Mouse (Mus musculus): ENCODE results near the gene Col4a2. TPM values are rescaled to one million over a fixed set of nuclear protein-coding genes. Genes with fewer than 3 reads are reported as not detected.
"Not testable (repeated sequence)": the region's sequence is repeated elsewhere in the genome, so short reads cannot be mapped to it uniquely, and the experiment has no call there.

Gene Col4a2
- total RNA-seq, 2 experiments from 2014 or later, result 76.7 to 80.6 TPM

DNA sequence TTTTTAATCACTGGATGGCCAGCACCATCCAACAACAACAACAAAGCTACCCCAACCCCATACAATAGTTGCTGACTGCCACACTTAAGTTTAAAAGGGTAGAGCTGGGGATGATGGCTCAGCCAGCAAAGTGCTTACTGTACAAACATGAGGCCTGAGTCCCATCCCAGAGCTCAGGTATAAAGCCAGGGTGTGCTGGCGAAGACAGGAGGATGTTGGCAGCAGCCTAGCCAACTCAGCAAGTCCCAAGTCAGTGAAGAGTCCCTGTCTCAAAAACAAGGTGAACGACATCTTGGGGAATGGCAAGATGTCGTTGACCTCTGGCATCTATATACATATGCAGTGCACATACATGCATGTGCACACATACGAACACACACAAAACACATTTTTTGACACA, 150.0 kb downstream of the Col4a2 start:
- intact Hi-C loops (cut with DNase I), result no loop called here
- no peak for DNase-seq (ENCODE audit: extremely low spot score in 1 of 2, low spot score in 2 of 2)

DNA sequence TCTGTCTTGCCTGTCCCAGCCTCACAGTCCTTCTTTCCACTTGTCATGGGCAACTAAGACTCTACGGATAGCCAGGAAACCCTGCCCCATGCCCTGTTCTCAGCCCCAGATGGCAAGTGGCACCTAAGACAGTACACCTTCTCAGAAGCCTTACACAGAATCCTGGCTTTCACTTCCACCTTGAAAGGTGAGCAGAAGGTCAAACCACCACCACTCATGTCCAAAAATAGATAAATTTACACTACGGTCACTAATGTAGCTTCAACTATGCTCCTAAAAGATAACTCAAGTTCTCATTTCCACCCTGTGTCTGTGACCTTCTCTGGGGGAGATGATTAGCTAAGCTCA, 150.9 kb downstream of the Col4a2 start:
- DNase-seq (ENCODE audit: extremely low spot score in 1 of 2, low spot score in 2 of 2), result no peak
- intact Hi-C loops (cut with DNase I), result no loop called here

DNA sequence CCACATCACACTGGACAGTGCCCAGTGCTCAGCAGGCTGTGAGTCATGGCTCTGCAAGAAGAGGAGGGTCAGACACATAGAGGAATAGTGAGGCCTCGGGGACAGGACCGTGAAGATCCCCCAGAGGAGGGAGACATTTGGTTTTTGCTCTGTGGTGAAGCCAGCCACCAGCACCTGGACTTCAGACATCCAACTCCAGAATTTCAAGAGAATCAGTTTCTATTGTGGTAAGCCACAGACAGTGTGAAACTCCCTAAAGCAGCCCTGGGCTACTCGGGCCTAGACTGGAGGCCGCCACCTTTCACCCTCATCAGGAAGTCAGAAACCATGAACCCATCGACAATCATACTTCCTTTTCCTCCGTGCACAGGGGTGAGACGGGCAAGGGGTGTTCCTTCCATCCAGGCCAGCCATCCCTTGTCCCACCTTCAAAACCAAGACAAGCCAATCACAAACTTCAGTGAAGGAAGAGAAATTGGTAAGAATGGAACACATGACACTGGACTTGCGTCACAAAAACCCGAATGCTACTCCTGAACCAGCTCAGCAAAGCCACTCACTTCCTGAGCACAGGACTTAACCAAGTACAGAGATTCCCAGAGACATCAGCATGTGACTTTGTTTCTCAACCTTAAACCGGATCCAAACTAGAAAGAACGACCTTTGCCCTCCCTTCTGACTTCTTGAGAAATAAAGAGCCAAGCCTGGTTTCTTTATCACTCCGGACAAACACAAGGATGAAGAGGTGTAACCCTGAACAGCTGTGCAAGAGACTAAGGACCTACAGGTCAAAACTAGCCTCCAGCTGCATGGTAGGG, 151.5 kb downstream of the Col4a2 start:
- intact Hi-C loops (cut with DNase I), result no loop called here
- no peak for DNase-seq (ENCODE audit: extremely low spot score in 1 of 2, low spot score in 2 of 2)

DNA sequence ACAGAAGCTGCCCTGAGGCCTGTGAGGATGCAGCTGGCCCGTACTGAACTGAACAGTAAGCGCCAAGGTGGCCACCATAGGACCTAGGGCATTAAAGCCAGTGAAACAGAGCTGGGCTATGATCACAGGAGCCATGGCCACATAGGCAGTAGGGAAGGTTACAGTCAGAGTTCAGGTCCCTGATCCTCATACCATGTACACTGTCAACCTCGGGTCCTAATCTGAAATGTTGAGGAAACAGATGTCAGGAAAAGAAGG, 152.0 kb downstream of the Col4a2 start:
- DNase-seq (ENCODE audit: extremely low spot score in 1 of 2, low spot score in 2 of 2), result no peak
- intact Hi-C loops (cut with DNase I), result no loop called here

DNA sequence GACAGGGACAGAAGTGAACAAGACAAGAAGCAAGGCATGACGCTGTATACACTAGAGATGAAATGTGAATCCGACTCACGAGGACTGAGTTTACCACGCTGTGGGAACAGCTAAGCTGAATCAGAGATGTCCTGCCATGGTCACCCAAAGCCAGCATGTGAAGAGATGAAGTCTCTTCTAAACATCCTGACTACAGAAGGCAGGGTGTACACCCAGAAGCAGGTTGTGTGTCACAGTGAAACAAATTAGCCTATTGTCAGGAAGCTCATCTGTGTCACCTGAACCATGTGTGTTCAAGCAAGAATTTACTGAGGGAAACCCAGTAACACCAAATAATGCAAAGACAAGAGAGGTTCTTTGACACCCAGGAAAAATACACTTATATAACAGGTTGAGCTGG, 153.0 kb downstream of the Col4a2 start:
- DNase-seq (ENCODE audit: extremely low spot score in 1 of 2, low spot score in 2 of 2), result no peak
- intact Hi-C loops (cut with DNase I), result no loop called here

DNA sequence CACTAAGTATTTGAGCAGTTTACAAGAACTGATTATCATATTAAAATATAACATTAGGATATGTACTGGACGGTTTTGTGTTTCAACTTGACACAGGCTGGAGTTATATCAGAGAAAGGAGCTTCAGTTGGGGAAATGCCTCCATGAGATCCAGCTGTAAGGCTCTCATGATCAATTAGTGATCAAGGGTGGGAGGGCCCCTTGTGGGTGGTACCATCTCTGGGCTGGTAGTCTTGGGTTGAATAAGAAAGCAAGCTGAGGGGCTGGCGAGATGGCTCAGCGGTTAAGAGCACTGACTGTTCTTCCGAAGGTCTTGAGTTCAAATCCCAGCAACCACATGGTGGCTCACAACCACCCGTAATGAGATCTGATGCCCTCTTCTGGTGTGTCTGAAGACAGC, 153.9 kb downstream of the Col4a2 start:
- intact Hi-C loops (cut with DNase I); DNase-seq (ENCODE audit: extremely low spot score in 1 of 2, low spot score in 2 of 2): not testable (repeated sequence)

DNA sequence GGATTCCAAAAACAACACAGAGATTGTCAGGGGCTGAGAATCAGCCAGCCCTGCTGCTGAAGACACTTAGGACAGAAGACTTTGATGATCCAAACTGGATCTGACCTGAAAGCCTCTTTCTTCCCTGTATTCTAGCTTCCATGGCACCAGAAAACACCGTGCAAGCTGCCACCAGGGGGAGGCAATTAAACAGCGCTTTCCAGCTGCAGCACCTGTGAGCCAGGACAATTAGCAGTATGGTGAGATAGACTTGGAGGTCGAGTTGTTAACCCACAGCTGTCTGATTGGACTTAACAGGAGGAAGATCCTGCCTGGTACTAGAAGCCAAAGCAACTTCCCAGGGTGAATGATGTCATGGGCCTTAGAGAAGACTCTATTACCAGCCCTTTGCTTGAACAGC, 156.5 kb downstream of the Col4a2 start:
- DNase-seq (ENCODE audit: extremely low spot score in 1 of 2, low spot score in 2 of 2), result no peak
- intact Hi-C loops (cut with DNase I), result no loop called here

DNA sequence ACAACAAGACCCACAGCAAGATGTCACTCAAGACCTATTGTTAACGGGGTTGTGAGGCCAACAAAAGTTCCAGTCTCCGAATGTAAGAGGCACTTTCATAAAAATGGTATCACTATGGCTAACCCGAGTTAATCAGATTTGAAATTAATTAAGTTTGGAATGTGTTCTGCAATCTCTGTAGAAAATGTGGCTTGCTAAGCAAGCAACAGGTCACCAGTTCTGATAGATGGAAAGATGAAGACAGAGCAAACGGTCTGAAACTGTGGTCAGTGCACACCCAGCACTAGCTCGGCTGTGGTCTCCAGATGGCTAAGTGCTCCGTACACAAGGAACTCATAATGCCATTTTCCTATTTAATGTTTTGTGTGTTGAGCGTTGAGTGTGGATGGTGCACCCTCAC, 158.1 kb downstream of the Col4a2 start:
- intact Hi-C loops (cut with DNase I), result no loop called here
- DNase-seq (ENCODE audit: extremely low spot score in 1 of 2, low spot score in 2 of 2), result no peak

DNA sequence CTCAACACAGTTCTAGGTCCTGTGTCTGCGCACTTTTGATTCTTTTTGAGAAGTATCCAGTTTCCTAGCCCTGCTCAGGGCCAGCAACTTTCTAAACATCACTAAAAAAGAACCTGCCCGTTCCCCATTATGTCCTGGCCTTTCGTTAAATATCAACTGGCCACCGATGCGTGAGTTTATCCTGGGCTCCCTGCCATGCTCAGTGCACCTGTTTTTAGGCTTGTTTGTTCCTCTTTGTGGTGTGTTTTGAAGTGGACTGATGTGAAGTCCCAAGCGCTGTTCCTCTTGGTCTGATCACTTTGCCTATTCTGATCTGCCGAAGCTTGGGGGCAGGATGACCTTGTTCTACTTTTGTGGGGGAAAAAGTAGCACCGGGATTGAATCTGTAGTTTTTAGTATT, 158.7 kb downstream of the Col4a2 start:
- no peak for DNase-seq (ENCODE audit: extremely low spot score in 1 of 2, low spot score in 2 of 2)
- intact Hi-C loops (cut with DNase I), result no loop called here

DNA sequence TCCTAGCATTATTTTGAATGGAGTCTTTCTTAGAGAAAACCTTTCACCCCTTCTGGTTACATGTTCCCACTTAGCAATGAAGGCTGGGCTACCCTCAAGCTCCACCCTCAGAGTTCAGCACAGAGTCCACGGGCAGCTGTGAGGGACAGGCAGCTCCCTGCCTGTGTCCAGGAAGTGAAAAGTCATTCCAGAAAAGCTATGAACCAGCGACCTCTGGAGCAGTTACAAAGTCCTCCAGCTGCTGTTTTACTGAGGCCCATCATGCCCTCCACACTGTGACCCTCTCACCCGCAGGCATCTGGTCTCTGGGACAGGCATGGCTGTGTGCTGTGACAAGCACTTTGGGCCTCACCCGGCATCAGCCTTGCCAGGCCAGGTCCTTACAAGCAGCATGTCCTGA, 160.5 kb downstream of the Col4a2 start:
- intact Hi-C loops (cut with DNase I), result no loop called here
- no peak for DNase-seq (ENCODE audit: extremely low spot score in 1 of 2, low spot score in 2 of 2)

DNA sequence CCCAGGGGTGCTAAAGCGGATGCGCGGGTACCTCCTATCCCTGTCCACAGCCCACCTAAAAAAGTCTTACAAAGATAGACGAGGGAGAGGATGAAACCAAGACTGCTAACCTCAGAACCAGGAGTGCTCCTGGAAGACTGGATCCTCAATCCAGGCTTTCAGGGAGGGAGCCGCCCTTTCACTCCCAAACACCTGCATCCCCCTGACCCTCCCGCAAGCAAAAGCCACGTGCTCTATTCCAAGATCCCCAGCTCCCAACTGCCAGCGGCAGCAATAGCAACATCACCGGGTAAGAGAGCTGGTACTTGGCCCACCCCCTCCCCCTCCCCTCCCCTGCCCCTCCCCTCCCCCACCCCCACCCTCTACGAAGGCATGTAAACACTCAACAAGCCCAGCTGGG, 162.8 kb downstream of the Col4a2 start:
- no peak for DNase-seq (ENCODE audit: extremely low spot score in 1 of 2, low spot score in 2 of 2)
- intact Hi-C loops (cut with DNase I), result no loop called here

DNA sequence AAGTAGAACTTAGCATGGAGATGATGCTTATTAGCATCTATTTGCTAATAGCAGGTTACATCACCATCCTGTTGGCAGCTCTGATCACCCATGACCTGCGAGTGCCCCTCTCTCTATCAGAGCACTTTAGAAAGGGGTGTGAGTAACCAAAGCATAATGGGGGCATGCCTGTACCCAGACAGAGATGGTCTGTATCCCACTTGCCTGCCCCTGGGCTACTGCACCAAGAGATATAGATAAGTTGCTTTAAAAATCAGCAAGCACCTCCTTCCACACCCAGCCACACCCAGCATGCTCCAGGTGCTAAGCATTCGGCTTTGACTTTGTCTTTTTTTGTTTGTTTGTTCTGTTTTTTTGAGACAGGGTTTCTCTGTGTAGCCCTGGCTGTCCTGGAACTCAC, 163.3 kb downstream of the Col4a2 start:
- intact Hi-C loops (cut with DNase I), result no loop called here
- no peak for DNase-seq (ENCODE audit: extremely low spot score in 1 of 2, low spot score in 2 of 2)

DNA sequence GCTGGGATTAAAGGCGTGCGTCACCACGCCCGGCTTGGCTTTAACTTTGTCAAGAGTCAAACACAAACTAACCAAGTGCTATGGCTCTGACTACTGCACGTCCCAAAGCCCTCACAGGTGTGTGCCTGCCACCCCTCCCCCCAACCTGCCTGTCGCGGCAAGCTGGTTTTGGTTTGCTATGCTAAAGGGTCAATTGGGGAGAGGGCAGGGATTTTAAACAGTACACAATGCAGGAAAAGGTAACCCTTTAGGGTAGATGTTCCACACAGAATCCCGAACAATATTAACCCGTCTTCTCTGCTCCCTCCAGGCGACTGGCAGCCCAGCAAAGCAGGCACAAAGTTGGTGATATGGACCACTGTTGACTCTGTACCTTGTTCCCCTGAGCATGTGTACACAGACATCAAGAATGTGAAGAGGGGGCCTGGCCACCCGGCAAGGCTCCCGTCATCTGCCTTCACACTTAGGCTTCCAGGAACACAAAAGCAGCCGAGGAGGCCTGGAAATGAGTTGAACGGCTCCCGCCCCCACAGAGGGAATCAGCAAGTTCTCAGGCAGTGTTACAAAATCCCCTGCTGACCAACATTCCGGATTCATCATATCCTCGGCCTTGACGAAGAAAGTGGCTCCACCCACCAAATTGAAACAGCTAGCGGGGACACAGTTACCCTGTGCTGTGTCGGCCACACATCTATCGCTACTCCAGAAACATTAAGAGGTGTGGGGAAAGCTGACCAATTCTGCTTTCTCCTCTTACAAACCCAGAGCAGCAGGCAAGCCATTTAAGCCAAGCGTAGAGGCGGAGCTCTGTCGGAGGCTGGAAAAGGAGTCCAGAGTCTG, 164.0 kb downstream of the Col4a2 start:
- intact Hi-C loops (cut with DNase I), result no loop called here
- peak in 1 of 2 experiments; percentile 56 for DNase-seq (ENCODE audit: extremely low spot score in 1 of 2, low spot score in 2 of 2)

DNA sequence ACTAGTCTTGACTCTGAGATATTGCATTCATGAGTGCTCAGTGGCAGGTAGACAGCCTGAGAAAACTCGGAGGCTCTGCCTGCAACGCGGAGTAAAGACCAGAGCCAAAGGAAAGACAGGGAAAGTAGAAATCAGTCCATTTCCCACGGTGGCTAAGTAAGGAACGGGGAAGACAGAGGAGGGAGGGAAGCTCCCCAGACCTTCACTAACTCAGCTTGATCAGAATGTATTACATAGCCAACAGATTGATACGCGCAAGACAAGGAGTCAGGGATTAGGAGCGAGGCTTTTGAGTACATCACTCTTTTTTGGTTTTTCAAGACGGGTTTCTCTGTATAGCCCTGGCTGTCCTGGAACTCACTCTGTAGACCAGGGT, 164.6 kb downstream of the Col4a2 start:
- intact Hi-C loops (cut with DNase I), result no loop called here
- no peak for DNase-seq (ENCODE audit: extremely low spot score in 1 of 2, low spot score in 2 of 2)

DNA sequence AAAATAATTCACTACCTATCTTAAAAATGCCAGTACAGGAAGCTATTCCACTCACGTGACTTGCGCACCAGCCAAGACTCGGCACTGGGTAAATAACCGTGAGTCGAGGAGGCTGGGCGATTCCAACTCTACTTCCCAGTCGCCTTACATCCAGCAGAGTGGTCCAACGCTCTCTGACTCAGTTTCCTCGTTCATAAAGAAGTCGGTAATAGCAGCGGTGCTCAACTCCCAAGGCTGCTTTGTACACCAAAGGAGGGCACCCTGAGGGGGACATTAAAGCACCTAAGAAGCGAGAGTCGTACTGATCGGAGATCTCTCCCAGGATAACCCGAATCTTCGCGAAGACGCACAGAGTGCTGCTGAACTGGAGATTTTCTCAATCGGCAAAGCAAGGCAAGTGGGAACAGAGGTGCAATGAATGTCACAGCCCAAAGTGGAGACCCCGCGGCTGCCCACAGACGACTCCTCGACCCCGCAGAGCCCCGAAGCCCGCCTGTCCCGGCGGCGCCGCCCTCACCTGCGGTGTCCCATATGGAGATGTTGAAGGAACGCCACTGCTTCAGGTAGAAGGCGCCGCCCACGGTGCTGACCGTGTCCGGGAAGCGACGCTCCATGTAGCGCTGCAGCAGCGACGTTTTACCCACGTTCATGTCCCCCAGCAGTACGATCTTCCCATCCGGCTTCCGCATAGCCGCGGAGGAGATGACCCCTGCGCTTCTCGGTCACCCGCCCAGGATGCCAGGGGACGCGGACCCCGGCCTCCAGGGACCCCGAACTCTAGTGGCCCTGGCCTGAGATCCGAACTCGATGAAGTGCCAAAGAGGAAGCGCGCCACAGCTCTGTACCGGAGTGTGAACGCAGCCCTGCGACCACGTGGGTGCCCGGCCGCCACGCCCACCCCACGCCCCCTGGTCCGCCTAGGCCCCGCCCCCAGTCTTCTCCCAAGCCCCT, 165.5 kb downstream of the Col4a2 start, which contains the start of gene Rab20:
Rab20 (minus strand) TSS at position 900 of the 951 bp plus-strand sequence.
- intact Hi-C loops (cut with DNase I), result no loop called here
- peak in 1 of 2 experiments; percentile 76 for DNase-seq (ENCODE audit: extremely low spot score in 1 of 2, low spot score in 2 of 2)

DNA sequence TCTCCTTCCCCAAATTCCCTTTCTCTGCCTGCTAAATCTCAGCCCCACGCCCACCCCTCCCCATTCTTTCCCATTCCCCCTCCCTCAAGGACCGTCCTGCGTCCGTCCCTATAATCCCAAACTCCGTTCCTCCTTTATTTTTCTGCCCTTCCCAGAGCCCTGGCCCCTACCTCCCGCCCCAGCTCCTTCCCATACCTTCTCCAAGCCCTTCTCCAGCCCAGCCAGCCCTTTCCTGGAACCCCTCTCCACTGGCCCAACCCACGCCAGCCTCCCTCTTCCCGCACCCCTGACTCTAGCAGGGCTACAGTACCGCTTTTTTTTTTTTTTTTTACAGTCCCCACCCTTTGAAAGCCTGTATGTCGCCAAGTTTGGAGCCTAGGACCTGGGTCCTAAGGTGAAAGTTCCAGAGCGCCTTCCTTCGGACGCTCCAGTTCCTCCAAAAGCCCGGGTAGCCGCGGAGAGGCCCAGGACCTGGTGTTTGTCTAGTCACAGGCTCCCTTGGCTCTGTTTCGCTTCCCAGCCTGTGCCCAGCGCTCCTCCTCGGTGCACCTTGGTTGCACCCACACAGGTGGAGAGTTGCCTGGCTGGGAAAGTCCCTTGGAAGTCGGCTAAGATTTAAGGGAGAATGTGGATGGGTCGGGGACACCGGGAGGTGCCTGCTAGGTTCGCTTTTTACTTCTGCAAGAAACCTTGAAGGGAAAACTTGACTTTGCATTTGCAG, 166.4 kb downstream of the Col4a2 start:
- DNase-seq (ENCODE audit: extremely low spot score in 1 of 2, low spot score in 2 of 2), result no peak
- intact Hi-C loops (cut with DNase I), result no loop called here

DNA sequence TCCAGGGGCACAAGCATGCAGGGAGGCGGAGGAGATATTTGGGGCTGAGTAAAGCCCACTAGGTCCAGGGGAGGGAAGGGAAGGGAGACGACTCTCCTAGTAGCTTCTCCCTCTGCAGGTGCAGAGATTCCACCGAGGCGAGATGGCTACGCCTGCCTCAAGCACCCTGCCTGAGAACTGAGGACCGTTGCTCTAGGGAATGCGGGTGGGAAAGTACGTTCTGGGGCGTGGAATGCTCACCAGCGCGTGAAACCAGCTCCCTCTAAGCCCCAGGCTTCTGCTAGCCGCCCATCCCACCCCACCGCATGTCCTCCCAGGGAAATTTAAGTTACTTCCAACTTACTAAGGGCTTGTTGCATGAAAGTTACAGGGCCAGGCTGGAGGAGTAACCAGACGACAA, 167.0 kb downstream of the Col4a2 start:
- DNase-seq (ENCODE audit: extremely low spot score in 1 of 2, low spot score in 2 of 2), result no peak
- intact Hi-C loops (cut with DNase I), result no loop called here

DNA sequence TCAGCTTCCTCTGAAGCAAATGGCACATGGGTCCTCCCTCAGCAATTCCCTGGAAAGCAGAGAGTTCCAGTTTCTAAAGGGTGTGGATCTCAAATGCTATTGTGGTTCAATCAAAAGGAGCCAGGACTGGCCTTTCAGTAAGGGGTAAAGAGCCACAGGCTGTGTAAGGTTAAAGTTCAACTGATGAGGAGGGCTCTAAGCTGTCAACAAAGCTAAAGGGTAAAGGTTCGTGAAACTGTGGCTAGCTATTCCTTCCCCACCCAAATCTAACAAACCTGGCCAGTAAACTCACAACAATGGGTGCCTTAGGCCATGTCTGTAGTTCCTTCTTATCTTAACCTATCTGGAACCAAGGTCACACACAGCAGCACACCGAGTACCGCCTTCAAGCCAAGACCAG, 169.3 kb downstream of the Col4a2 start:
- intact Hi-C loops (cut with DNase I), result no loop called here
- no peak for DNase-seq (ENCODE audit: extremely low spot score in 1 of 2, low spot score in 2 of 2)

DNA sequence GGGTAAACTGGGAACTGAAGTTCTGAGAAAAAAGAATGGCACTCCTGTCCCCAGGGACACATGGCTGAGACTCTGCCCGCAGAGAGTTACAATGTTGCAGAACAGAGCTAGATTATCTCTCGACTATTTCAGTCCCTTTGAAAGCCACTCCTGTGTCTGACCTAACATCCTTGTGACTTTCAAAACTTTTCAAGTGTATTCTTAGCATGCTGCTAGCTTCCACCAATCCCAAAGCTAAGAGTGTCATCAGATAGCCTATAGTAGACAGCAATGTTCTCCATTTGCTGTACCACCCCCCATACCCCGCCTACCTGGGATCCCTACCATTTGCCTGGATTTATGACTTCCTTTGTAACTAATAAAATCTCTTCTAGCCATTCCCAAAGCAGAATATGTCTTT, 169.9 kb downstream of the Col4a2 start:
- DNase-seq (ENCODE audit: extremely low spot score in 1 of 2, low spot score in 2 of 2), result no peak
- intact Hi-C loops (cut with DNase I), result no loop called here
